Mouse (Mus musculus): ENCODE measurements around the gene Krtap19-5.

GRCm38 (mm10) chr16:88932165-88932564, 35.9 kb upstream of the Krtap19-5 start, which contains the start of gene Krtap19-9b:
- TF ChIP-seq CTCF (IDR thresholded peaks at IDR 0.05; ENCODE audit: low read depth) (no peak), EP300 (IDR thresholded peaks at IDR 0.05; ENCODE audit: low read depth) (no peak)

Data from liver, embryonic 14.5 days (tissue).